Mouse (Mus musculus): ENCODE data around the gene Syt13. TPM values are rescaled to one million over a fixed set of nuclear protein-coding genes. Genes with fewer than 3 reads are reported as not detected.

Gene Syt13
- polyA plus RNA-seq, 1 experiment: 0.56 TPM

DNA sequence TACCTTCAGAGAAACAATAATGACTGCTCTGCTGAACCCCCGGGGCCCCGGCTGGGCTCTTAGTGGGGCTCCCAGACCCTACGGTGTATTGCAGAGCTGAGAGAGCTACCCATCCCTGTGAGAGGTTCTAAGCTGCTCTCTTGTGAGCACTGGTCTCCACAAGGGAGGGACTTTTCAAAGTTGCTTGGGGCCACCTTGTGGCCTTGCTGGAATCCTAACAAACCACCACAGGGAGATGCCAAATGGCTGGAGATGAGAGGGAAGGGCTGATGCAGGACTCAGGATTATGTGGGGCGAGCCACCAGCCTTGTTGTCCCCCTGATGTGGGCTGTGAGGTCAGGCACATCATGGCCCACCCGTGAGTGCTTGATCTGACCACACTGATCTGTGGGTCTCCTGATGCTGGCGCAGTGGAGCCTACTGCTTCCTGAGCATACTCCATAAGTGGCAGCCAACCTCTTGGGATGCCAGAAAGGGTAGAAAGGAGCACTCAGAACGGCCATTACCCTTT lies 72.3 kb downstream of the Syt13 start:
- H3K27ac ChIP-seq (ENCODE audit: control insufficient read depth, insufficient read depth, low read depth, low read length): no peak overlapping the region

DNA sequence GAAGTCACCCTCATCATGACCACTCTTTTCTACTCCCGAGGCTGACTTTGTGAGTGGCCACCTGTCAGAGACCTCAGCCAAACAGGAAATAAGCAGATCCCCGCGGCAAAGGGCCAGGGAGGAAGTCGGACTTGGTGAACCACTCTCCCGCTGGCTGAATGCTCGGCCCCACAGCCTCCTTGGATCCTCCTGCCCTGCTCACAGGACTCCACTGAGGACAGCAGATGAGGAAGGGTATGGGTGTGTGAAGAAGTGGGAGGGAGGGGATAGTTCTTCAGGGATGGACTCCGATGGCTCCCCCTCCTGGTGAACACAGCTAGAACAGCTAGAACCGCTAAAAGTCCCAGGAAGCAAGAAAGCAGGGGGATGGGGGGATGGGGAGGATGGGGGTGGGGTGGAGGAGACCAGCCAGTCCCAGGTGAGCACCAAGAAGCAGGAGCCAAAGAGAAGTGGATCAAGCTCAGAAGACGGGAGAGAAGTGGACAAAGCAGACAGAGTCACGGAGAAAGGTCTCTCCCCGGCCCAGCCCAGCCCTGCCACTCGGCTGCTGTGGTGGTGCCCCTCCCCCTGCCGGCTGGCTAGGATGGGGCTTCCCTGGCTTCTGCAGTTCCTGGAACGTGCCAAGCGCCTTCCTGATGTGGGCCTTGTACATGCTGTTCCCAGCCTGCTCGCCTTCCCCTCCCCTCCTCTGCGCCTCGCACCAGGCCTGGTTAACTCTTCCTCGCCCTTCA lies 73.2 kb downstream of the Syt13 start:
- no peaks in the 10 kb centered on the region for H3K36me3 ChIP-seq (ENCODE audit: control insufficient read depth, insufficient read depth, low read length)
- no peak overlapping the region for H3K4me3 ChIP-seq (ENCODE audit: control insufficient read depth, low read depth, low read length)
- TF ChIP-seq CTCF (IDR thresholded peaks at IDR 0.05; ENCODE audit: control insufficient read depth, insufficient read depth, insufficient replicate concordance, low read depth, low read length): peak; percentile 11; the same call in 1 of the 2 replicates
- TF ChIP-seq POLR2A (IDR thresholded peaks at IDR 0.05; ENCODE audit: control insufficient read depth, low read depth, low read length): no peak
- H3K27me3 ChIP-seq (ENCODE audit: control insufficient read depth, insufficient read depth, low read length): no peaks in the 10 kb centered on the region
- peaks cover 8% of the 10 kb centered on the region for H3K4me1 ChIP-seq (ENCODE audit: control insufficient read depth, insufficient read depth, low read length)
- peak overlapping the region; percentile 23; the same call in 1 of the 2 replicates for H3K27ac ChIP-seq (ENCODE audit: control insufficient read depth, insufficient read depth, low read depth, low read length)

More for the DNA sequence above, 72.3 kb downstream of the Syt13 start:
- no peaks in the 10 kb centered on the region for H3K36me3 ChIP-seq (ENCODE audit: control insufficient read depth, insufficient read depth, low read length)
- H3K4me1 ChIP-seq (ENCODE audit: control insufficient read depth, insufficient read depth, low read length): peaks cover 8% of the 10 kb centered on the region
- no peak for TF ChIP-seq POLR2A (IDR thresholded peaks at IDR 0.05; ENCODE audit: control insufficient read depth, low read depth, low read length)
- TF ChIP-seq CTCF (IDR thresholded peaks at IDR 0.05; ENCODE audit: control insufficient read depth, insufficient read depth, insufficient replicate concordance, low read depth, low read length): no peak
- no peak overlapping the region for H3K4me3 ChIP-seq (ENCODE audit: control insufficient read depth, low read depth, low read length)
- H3K27me3 ChIP-seq (ENCODE audit: control insufficient read depth, insufficient read depth, low read length): no peaks in the 10 kb centered on the region

DNA sequence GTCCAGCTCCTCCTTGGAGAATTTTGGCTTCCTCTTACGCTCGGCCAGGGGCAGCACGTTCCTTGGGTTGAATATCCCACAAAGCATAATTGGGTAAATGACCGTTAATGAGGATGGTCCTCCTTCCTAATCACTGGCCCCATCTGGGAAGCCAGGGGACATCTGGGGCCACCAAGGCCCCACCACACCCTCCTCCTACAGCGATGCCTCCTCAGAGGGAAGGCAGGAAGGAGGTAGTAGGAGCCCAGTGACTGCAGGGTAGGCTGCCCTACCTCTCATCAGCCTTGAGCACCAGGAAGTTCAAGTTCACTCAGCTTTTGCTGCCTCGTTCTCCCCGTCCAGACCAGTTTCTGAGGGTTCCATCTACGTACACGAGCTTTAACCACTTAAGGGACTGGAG lies 74.7 kb downstream of the Syt13 start:
- no peak for TF ChIP-seq POLR2A (IDR thresholded peaks at IDR 0.05; ENCODE audit: control insufficient read depth, low read depth, low read length)
- TF ChIP-seq CTCF (IDR thresholded peaks at IDR 0.05; ENCODE audit: control insufficient read depth, insufficient read depth, insufficient replicate concordance, low read depth, low read length): no peak
- Histone ChIP-seq H3K36me3 (ENCODE audit: control insufficient read depth, insufficient read depth, low read length) (no peaks in the 10 kb centered on the region), H3K27ac (ENCODE audit: control insufficient read depth, insufficient read depth, low read depth, low read length) (no peak overlapping the region)

GRCm38 (mm10) chr2:92991976-92992375 lies 77.1 kb downstream of the Syt13 start:
- Histone ChIP-seq H3K4me1 (ENCODE audit: control insufficient read depth, insufficient read depth, low read length) (peaks cover 8% of the 10 kb centered on the region), H3K27me3 (ENCODE audit: control insufficient read depth, insufficient read depth, low read length) (no peaks in the 10 kb centered on the region), H3K27ac (ENCODE audit: control insufficient read depth, insufficient read depth, low read depth, low read length) (no peak overlapping the region), H3K36me3 (ENCODE audit: control insufficient read depth, insufficient read depth, low read length) (no peaks in the 10 kb centered on the region), H3K4me3 (ENCODE audit: control insufficient read depth, low read depth, low read length) (no peak overlapping the region)
- TF ChIP-seq CTCF (IDR thresholded peaks at IDR 0.05; ENCODE audit: control insufficient read depth, insufficient read depth, insufficient replicate concordance, low read depth, low read length) (no peak), POLR2A (IDR thresholded peaks at IDR 0.05; ENCODE audit: control insufficient read depth, low read depth, low read length) (no peak)

More for the DNA sequence above, 74.7 kb downstream of the Syt13 start:
- H3K27me3 ChIP-seq (ENCODE audit: control insufficient read depth, insufficient read depth, low read length): no peaks in the 10 kb centered on the region
- H3K4me3 ChIP-seq (ENCODE audit: control insufficient read depth, low read depth, low read length): no peak overlapping the region
- peaks cover 8% of the 10 kb centered on the region for H3K4me1 ChIP-seq (ENCODE audit: control insufficient read depth, insufficient read depth, low read length)

DNA sequence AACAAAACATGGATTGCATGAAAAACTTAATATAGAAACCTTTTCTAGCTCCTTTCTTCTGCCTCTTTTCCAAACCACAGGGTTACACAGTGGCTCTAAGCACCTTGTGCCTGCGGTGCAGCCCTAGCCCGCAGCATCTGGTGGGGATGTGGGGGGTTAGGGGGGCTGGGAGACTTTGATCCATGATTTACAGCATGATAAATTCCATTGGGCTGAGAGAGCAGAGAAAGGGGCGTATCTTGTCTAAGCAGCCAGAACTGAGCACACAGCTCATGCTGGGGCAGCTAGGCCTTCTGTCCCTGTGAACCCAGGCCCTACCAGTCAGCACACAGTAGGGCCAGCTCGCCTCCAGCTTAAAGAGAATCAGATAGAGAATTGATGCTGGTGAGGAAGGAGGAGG lies 90.1 kb downstream of the Syt13 start:
- Histone ChIP-seq H3K36me3 (ENCODE audit: control insufficient read depth, insufficient read depth, low read length) (no peaks in the 10 kb centered on the region), H3K4me3 (ENCODE audit: control insufficient read depth, low read depth, low read length) (no peak overlapping the region), H3K4me1 (ENCODE audit: control insufficient read depth, insufficient read depth, low read length) (no peaks in the 10 kb centered on the region), H3K27ac (ENCODE audit: control insufficient read depth, insufficient read depth, low read depth, low read length) (no peak overlapping the region), H3K27me3 (ENCODE audit: control insufficient read depth, insufficient read depth, low read length) (no peaks in the 10 kb centered on the region)
- TF ChIP-seq POLR2A (IDR thresholded peaks at IDR 0.05; ENCODE audit: control insufficient read depth, low read depth, low read length) (no peak), CTCF (IDR thresholded peaks at IDR 0.05; ENCODE audit: control insufficient read depth, insufficient read depth, insufficient replicate concordance, low read depth, low read length) (no peak)

Other genes starting within 250 kb of the Syt13 start
- gene Prdm11, start 131.1 kb downstream of the Syt13 start, polyA plus RNA-seq (2012; rRNA removed): 4.3 and 4.4 TPM in 2 replicates

All from testis, adult 2 months (tissue).